Mouse (Mus musculus) neural tube, embryonic 11.5 days (tissue): Measurements from ENCODE around the gene Teddm3. TPM values are rescaled to one million over a fixed set of nuclear protein-coding genes. Genes with fewer than 3 reads are reported as not detected.
A peak's percentile ranks its signal among the peaks of the same experiment; 100 is the strongest.
"Not testable (repeated sequence)": the region's sequence is repeated elsewhere in the genome, so short reads cannot be mapped to it uniquely, and the experiment has no call there.

ENCODE experiments used
- ATAC-seq: fragments of 200-750 bp; cut with Nextera tagmentation; 2 replicates; pipeline ENCODE4 v1.8.0; 2017; ENCODE audit warnings: moderate number of reproducible peaks, mild to moderate bottlenecking, moderate TSS enrichment, moderate library complexity; ENCODE audit not compliant: insufficient read depth, low FRiP score, low TSS enrichment
- DNase-seq: peaks from one replicate; pipeline ENCODE4 v3.0.0-alpha.2; 2015; ENCODE audit warnings: low spot score
- H3K27ac ChIP-seq: fragments of 300-500 bp; sonication (generic); 2 replicates; pipeline ENCODE4 v1.5.1; 2014; ENCODE audit warnings: low read depth, mild to moderate bottlenecking, low read length
- H3K27me3 ChIP-seq: fragments of 300-500 bp; sonication (generic); 2 replicates; pipeline ENCODE4 v1.6.1; 2014; ENCODE audit warnings: mild to moderate bottlenecking, low read length, mixed read lengths; ENCODE audit not compliant: control insufficient read depth, insufficient read depth
- H3K36me3 ChIP-seq: fragments of 300-500 bp; sonication (generic); 2 replicates; pipeline ENCODE4 v1.6.1; 2014; ENCODE audit warnings: mild to moderate bottlenecking, low read length, moderate library complexity, mixed read lengths; ENCODE audit not compliant: control insufficient read depth, insufficient read depth
- H3K4me1 ChIP-seq: fragments of 300-500 bp; sonication (generic); 2 replicates; pipeline ENCODE4 v1.6.1; 2014; ENCODE audit warnings: low read length, mixed read lengths; ENCODE audit not compliant: control insufficient read depth, insufficient read depth
- H3K4me2 ChIP-seq: fragments of 300-500 bp; sonication (generic); 2 replicates; pipeline ENCODE4 v1.6.1; 2014; ENCODE audit warnings: low read depth, mild to moderate bottlenecking, moderate library complexity
- H3K4me3 ChIP-seq: fragments of 300-500 bp; sonication (generic); 2 replicates; pipeline ENCODE4 v1.5.1; 2014; ENCODE audit warnings: low read depth, low read length
- H3K9ac ChIP-seq: fragments of 300-500 bp; sonication (generic); 2 replicates; pipeline ENCODE4 v1.6.1; 2014; ENCODE audit warnings: mild to moderate bottlenecking, low read length
- H3K9me3 ChIP-seq: fragments of 300-500 bp; sonication (generic); 2 replicates; pipeline ENCODE4 v1.6.1; 2016; ENCODE audit warnings: low read length; ENCODE audit not compliant: control insufficient read depth
- WGBS: fragments of 180-500 bp; shearing (Covaris S2); extraction: QIAGEN DNeasy Blood & Tissue Kit; methylation state at CpG from one replicate; pipeline ENCODE4 v1.1.7; 2014; 5-methylcytosine and 5-hydroxymethylcytosine counted together
- polyA plus RNA-seq: library from polyadenylated mRNA; unstranded; fragments of >200 nt; fragmentation: Nextera tagmentation; extraction: Ambion mirVana; gene quantifications from 2 replicates; pipeline ENCODE4 v1.2.1, GENCODE M21; 2014

Gene Teddm3
- polyA plus RNA-seq, 1 experiment from 2014 or later, result not detected

GRCm38 (mm10) chr16:21165343-21166220, 11.8 kb upstream of the Teddm3 start:
- not testable (repeated sequence) for H3K27me3 ChIP-seq, H3K4me2 ChIP-seq, H3K4me1 ChIP-seq, H3K9me3 ChIP-seq, H3K9ac ChIP-seq, H3K4me3 ChIP-seq, H3K27ac ChIP-seq, H3K36me3 ChIP-seq, DNase-seq
- WGBS, result 23% methylated on average over 17 of the region's 19 CpGs
- peak; percentile 55 for ATAC-seq

GRCm38 (mm10) chr16:21163423-21163822, 9.6 kb upstream of the Teddm3 start:
- WGBS, result 90% methylated on average over 3 of the region's 3 CpGs

GRCm38 (mm10) chr16:21159226-21159625, 5.4 kb upstream of the Teddm3 start:
- not testable (repeated sequence) for H3K36me3 ChIP-seq, H3K4me3 ChIP-seq, ATAC-seq, H3K9ac ChIP-seq, DNase-seq, H3K27me3 ChIP-seq, H3K4me1 ChIP-seq, H3K4me2 ChIP-seq, H3K9me3 ChIP-seq, H3K27ac ChIP-seq
- WGBS, result 94% methylated on average over 1 of the region's 1 CpGs

More at GRCm38 (mm10) chr16:21163423-21163822, 9.6 kb upstream of the Teddm3 start:
- not testable (repeated sequence) for ATAC-seq, H3K4me1 ChIP-seq, H3K9ac ChIP-seq, H3K9me3 ChIP-seq, H3K4me3 ChIP-seq, H3K4me2 ChIP-seq, H3K27me3 ChIP-seq, H3K27ac ChIP-seq, DNase-seq, H3K36me3 ChIP-seq

GRCm38 (mm10) chr16:21156261-21156660, 2.5 kb upstream of the Teddm3 start:
- DNase-seq, H3K4me1 ChIP-seq, H3K27ac ChIP-seq, H3K27me3 ChIP-seq, H3K9ac ChIP-seq, H3K36me3 ChIP-seq, ATAC-seq, H3K9me3 ChIP-seq, H3K4me2 ChIP-seq, H3K4me3 ChIP-seq: not testable (repeated sequence)

GRCm38 (mm10) chr16:21151564-21152361, 2.0 kb downstream of the Teddm3 start:
- H3K36me3 ChIP-seq, result no peaks in the 10 kb centered on the region
- H3K9ac ChIP-seq, result no peak overlapping the region
- no peak for DNase-seq
- H3K27me3 ChIP-seq, result no peaks in the 10 kb centered on the region
- ATAC-seq, result no peak
- no peak overlapping the region for H3K27ac ChIP-seq
- no peaks in the 10 kb centered on the region for H3K4me1 ChIP-seq
- WGBS, result 74% methylated on average over 4 of the region's 4 CpGs
- no peak overlapping the region for H3K4me3 ChIP-seq
- no peak overlapping the region for H3K4me2 ChIP-seq
- no peaks in the 10 kb centered on the region for H3K9me3 ChIP-seq

GRCm38 (mm10) chr16:21149896-21150295, 3.9 kb downstream of the Teddm3 start:
- ATAC-seq, result no peak
- no peaks in the 10 kb centered on the region for H3K36me3 ChIP-seq
- no peak overlapping the region for H3K4me2 ChIP-seq
- DNase-seq, result no peak
- H3K27me3 ChIP-seq, result no peaks in the 10 kb centered on the region
- H3K9ac ChIP-seq, result no peak overlapping the region
- H3K9me3 ChIP-seq, result no peaks in the 10 kb centered on the region
- no peaks in the 10 kb centered on the region for H3K4me1 ChIP-seq
- no peak overlapping the region for H3K4me3 ChIP-seq
- H3K27ac ChIP-seq, result no peak overlapping the region

- not testable (repeated sequence) for H3K36me3 ChIP-seq, ATAC-seq
- WGBS, result 86% methylated on average over 1 of the region's 1 CpGs
Observed at GRCm38 (mm10) chr16:21148451-21148850, 5.3 kb downstream of the Teddm3 start.

GRCm38 (mm10) chr16:21136312-21137083, 17.3 kb downstream of the Teddm3 start:
- no peaks in the 10 kb centered on the region for H3K4me1 ChIP-seq
- ATAC-seq (no peak), DNase-seq (no peak)
- no peak overlapping the region for H3K27ac ChIP-seq
- H3K36me3 ChIP-seq, result no peaks in the 10 kb centered on the region
- no peak overlapping the region for H3K4me2 ChIP-seq
- no peak overlapping the region for H3K4me3 ChIP-seq
- H3K27me3 ChIP-seq, result no peaks in the 10 kb centered on the region
- no peak overlapping the region for H3K9ac ChIP-seq
- no peaks in the 10 kb centered on the region for H3K9me3 ChIP-seq
- 32% methylated on average over 1 of the region's 1 CpGs for WGBS

More at GRCm38 (mm10) chr16:21148451-21148850, 5.3 kb downstream of the Teddm3 start:
- H3K4me2 ChIP-seq, DNase-seq, H3K9ac ChIP-seq, H3K4me1 ChIP-seq, H3K4me3 ChIP-seq, H3K27me3 ChIP-seq, H3K27ac ChIP-seq, H3K9me3 ChIP-seq: not testable (repeated sequence)
